Mouse (Mus musculus) adrenal gland, postnatal 10 days (tissue): ENCODE data around the gene Tfap2d. TPM values are rescaled to one million over a fixed set of nuclear protein-coding genes. Genes with fewer than 3 reads are reported as not detected.

ENCODE experiments used
- DNase-seq: peaks from one replicate; pipeline ENCODE4 v3.0.0; 2021; ENCODE audit warnings: mixed read lengths
- total RNA-seq, 2 experiments: library from RNA; stranded (reverse); gene quantifications; 2 replicates each; pipeline ENCODE4 v1.2.3; 2021

The Tfap2d gene
- total RNA-seq, 2 experiments from 2014 or later, result not detected

- no peak for DNase-seq
Observed at GRCm38 (mm10) chr1:19210215-19211032, 107.6 kb downstream of the Tfap2d start.

GRCm38 (mm10) chr1:19211033-19211405, 108.2 kb downstream of the Tfap2d start:
- no peak for DNase-seq

GRCm38 (mm10) chr1:19211546-19212154, 108.8 kb downstream of the Tfap2d start:
- no peak for DNase-seq

DNA sequence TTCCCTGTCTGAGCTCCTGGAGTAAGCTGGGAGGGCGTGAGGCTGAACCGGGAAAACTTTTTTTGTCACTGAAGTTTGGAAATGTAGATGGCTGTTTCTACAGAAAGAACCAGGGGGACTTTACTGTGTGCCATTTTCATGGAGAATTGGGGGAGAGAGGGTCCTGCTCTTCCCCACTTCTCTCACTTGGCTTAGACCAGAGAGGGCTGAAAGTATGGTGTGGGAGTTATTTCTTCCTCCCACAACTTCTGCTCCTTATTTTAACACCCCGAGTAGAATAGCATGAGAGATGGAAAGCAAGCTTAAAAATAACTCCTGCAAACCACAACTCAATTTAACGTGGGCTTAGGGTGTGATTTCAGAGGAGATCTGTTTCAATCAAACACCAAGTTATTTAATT, 109.9 kb downstream of the Tfap2d start:
- DNase-seq, result no peak

GRCm38 (mm10) chr1:19213171-19213570, 110.3 kb downstream of the Tfap2d start:
- DNase-seq, result no peak

- no peak for DNase-seq
Observed at GRCm38 (mm10) chr1:19213851-19214395, 111.1 kb downstream of the Tfap2d start.

Other genes with a start within 250 kb of the Tfap2d start
- 10 to 100 TPM in 1 of 2 experiments, 1 to 10 TPM in 1; 8.6 to 12.1 TPM for gene Tfap2b, start 105.9 kb downstream of the Tfap2d start, total RNA-seq